Mouse (Mus musculus): ENCODE results near the gene Caap1. TPM values are rescaled to one million over a fixed set of nuclear protein-coding genes. Genes with fewer than 3 reads are reported as not detected.
A peak's percentile ranks its signal among the peaks of the same experiment; 100 is the strongest.

Gene Caap1
- polyA plus RNA-seq, 1 experiment from 2014 or later, result 11.1 TPM

DNA sequence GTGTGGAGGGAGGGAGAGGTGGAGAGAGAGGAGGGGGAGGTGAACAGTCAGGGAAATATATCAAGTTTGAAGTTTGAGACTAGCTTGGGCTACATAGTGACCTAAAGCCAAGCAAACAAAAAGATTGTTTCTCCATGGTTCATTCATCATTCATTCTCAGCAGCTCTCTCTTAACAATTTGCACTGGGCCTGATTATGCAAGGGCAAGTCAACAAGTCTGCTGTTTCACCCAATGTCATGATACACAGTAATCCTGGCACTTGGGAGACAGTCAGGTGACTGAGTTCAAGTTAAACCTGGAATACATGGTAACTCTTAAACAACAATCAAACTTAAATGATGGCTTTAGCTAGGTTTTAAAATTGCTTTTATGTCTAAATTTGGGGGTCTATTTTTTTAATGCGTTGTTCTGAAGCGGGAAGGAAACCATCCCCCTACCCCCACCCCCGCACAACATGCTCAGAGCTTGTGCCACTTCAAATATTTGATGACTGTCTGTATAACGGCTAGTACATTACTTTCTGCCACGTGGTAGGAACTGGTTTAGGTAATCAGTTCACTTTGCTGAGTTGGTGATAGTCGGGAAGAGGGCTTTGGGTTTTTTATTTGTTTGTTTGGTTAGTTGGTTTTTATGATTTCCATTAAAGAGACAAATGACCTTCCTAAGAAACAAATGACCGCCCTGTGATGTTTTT, 5.5 kb upstream of the Caap1 start:
- H3K27ac ChIP-seq (replicated peaks), result no peak overlapping the region
- 69% methylated on average over 7 of the region's 7 CpGs for WGBS

DNA sequence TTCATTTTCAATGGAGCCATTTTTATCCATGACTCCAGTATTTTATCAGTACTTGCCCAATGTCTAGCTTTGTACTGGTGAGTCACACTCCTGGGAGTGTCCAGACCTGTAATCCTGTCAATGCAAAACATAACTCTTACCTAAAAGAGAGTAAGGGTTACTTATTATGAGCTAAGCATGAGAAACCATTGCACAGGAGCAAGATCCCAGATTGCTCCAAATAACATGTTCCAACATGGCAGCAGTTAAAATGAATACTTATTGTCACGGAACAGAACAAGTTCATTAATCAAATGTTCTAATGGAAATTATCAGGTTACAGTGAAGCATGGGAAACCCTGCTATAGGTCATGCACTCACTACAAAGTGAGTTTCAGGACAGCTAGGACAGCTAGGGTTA, 3.7 kb upstream of the Caap1 start:
- no peaks in the 10 kb centered on the region for H3K27me3 ChIP-seq (replicated peaks)
- no peak overlapping the region for H3K9ac ChIP-seq
- no peak overlapping the region for H3K27ac ChIP-seq (replicated peaks)
- 72% methylated on average over 1 of the region's 1 CpGs for WGBS
- no peak overlapping the region for H3K4me2 ChIP-seq
- H3K9me3 ChIP-seq, result no peaks in the 10 kb centered on the region
- no peaks in the 10 kb centered on the region for H3K36me3 ChIP-seq
- no peak overlapping the region for H3K4me3 ChIP-seq
- no peak for ATAC-seq (ENCODE audit: extremely low read depth, insufficient number of reproducible peaks, low FRiP score, low TSS enrichment)
- peaks cover 5% of the 10 kb centered on the region for H3K4me1 ChIP-seq

More for the DNA sequence above, 5.5 kb upstream of the Caap1 start:
- H3K9ac ChIP-seq, result no peak overlapping the region
- H3K27me3 ChIP-seq (replicated peaks), result no peaks in the 10 kb centered on the region
- no peak overlapping the region for H3K4me2 ChIP-seq
- no peak overlapping the region for H3K4me3 ChIP-seq
- no peaks in the 10 kb centered on the region for H3K4me1 ChIP-seq
- no peak for ATAC-seq (ENCODE audit: extremely low read depth, insufficient number of reproducible peaks, low FRiP score, low TSS enrichment)
- peaks cover 6% of the 10 kb centered on the region for H3K36me3 ChIP-seq
- H3K9me3 ChIP-seq, result no peaks in the 10 kb centered on the region

- Histone ChIP-seq H3K4me3 (no peak overlapping the region), H3K4me2 (no peak overlapping the region), H3K36me3 (no peaks in the 10 kb centered on the region), H3K4me1 (peaks cover 10% of the 10 kb centered on the region), H3K9me3 (no peaks in the 10 kb centered on the region), H3K9ac (no peak overlapping the region), H3K27ac (replicated peaks) (no peak overlapping the region), H3K27me3 (replicated peaks) (no peaks in the 10 kb centered on the region)
- ATAC-seq (ENCODE audit: extremely low read depth, insufficient number of reproducible peaks, low FRiP score, low TSS enrichment), result no peak
- 66% methylated on average over 2 of the region's 2 CpGs for WGBS
Observed at GRCm38 (mm10) chr4:94559266-94559665, 2.7 kb upstream of the Caap1 start.

DNA sequence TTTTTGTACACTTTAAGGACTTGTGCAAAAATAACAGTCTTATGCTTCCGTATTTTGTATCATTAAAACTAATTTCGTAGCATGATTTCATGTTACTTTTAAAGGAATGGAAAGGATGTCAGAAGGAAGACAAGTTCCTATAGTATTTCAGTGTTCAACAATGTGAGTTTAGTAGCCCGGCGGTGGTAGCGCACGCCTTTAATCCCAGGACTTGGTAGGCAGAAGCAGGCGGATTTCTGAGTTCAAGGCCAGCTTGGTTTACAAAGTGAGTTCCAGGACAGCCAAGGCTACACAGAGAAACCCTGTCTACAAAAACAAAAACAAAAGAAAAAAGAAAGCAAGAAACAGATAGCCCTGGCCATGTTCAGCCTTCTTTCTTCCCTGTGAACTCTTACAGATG, 549 bp upstream of the Caap1 start:
- no peaks in the 10 kb centered on the region for H3K27me3 ChIP-seq (replicated peaks)
- H3K4me2 ChIP-seq, result peak overlapping the region; percentile 75
- 79% methylated on average over 7 of the region's 7 CpGs for WGBS
- H3K36me3 ChIP-seq, result no peaks in the 10 kb centered on the region
- peak overlapping the region; percentile 73; the same call in 1 of the 2 replicates for H3K27ac ChIP-seq (replicated peaks)
- H3K9me3 ChIP-seq, result no peaks in the 10 kb centered on the region
- ATAC-seq (ENCODE audit: extremely low read depth, insufficient number of reproducible peaks, low FRiP score, low TSS enrichment), result no peak
- peak overlapping the region; percentile 81 for H3K4me3 ChIP-seq
- H3K9ac ChIP-seq, result no peak overlapping the region
- H3K4me1 ChIP-seq, result peaks cover 10% of the 10 kb centered on the region

GRCm38 (mm10) chr4:94554955-94555494, 1.6 kb downstream of the Caap1 start:
- Histone ChIP-seq H3K36me3 (peaks cover 2% of the 10 kb centered on the region; the same call in 1 of the 2 replicates), H3K4me3 (peak overlapping the region; percentile 81), H3K27ac (replicated peaks) (no peak overlapping the region), H3K9ac (no peak overlapping the region), H3K4me1 (peaks cover 10% of the 10 kb centered on the region), H3K4me2 (peak overlapping the region; percentile 75), H3K9me3 (no peaks in the 10 kb centered on the region), H3K27me3 (replicated peaks) (no peaks in the 10 kb centered on the region)
- no peak for ATAC-seq (ENCODE audit: extremely low read depth, insufficient number of reproducible peaks, low FRiP score, low TSS enrichment)
- WGBS, result 80% methylated on average over 5 of the region's 5 CpGs

- whole genome bisulfite sequencing, result 81% methylated on average over 7 of the region's 7 CpGs
- no peak for ATAC-seq (ENCODE audit: extremely low read depth, insufficient number of reproducible peaks, low FRiP score, low TSS enrichment)
- H3K4me3 ChIP-seq, result no peak overlapping the region
Observed at GRCm38 (mm10) chr4:94544321-94544720, 12.3 kb downstream of the Caap1 start.

DNA sequence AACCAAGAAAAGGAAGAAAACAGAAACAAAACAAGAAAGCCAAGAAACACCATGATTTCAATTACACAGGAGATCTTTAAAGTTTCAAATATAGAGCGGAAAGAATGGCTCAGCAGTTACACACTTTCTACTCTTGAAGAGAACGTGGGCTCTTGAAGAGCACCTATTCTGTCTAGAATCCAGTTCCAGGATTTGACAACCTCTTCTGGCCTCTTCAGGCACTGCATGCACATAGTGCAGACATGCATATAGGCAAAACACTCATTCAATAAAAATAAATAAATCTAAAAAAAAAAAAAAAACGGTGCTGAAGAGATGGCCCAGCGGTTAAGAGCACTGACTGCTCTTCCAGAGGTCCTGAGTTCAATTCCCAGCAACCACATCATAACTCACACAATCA, 13.6 kb downstream of the Caap1 start:
- no peaks in the 10 kb centered on the region for H3K9me3 ChIP-seq
- ATAC-seq (ENCODE audit: extremely low read depth, insufficient number of reproducible peaks, low FRiP score, low TSS enrichment), result no peak
- H3K4me2 ChIP-seq, result no peak overlapping the region
- no peak overlapping the region for H3K9ac ChIP-seq
- 84% methylated on average over 4 of the region's 4 CpGs for whole genome bisulfite sequencing
- H3K4me3 ChIP-seq, result no peak overlapping the region
- H3K27me3 ChIP-seq (replicated peaks), result no peaks in the 10 kb centered on the region
- H3K4me1 ChIP-seq, result no peaks in the 10 kb centered on the region
- peaks cover 65% of the 10 kb centered on the region for H3K36me3 ChIP-seq
- no peak overlapping the region for H3K27ac ChIP-seq (replicated peaks)

More at GRCm38 (mm10) chr4:94544321-94544720, 12.3 kb downstream of the Caap1 start:
- H3K4me1 ChIP-seq, result no peaks in the 10 kb centered on the region
- H3K9me3 ChIP-seq, result no peaks in the 10 kb centered on the region
- H3K9ac ChIP-seq, result no peak overlapping the region
- no peak overlapping the region for H3K4me2 ChIP-seq
- H3K27ac ChIP-seq (replicated peaks), result no peak overlapping the region
- H3K36me3 ChIP-seq, result peaks cover 56% of the 10 kb centered on the region
- no peaks in the 10 kb centered on the region for H3K27me3 ChIP-seq (replicated peaks)

GRCm38 (mm10) chr4:94533205-94533604, 23.4 kb downstream of the Caap1 start:
- H3K4me2 ChIP-seq, result no peak overlapping the region
- ATAC-seq (ENCODE audit: extremely low read depth, insufficient number of reproducible peaks, low FRiP score, low TSS enrichment), result no peak

GRCm38 (mm10) chr4:94529448-94529847, 27.1 kb downstream of the Caap1 start:
- 92% methylated on average over 1 of the region's 1 CpGs for WGBS
- H3K4me3 ChIP-seq, result no peak overlapping the region
- H3K27me3 ChIP-seq (replicated peaks), result no peaks in the 10 kb centered on the region
- no peak overlapping the region for H3K9ac ChIP-seq
- H3K27ac ChIP-seq (replicated peaks), result no peak overlapping the region
- H3K4me1 ChIP-seq, result no peaks in the 10 kb centered on the region
- ATAC-seq (ENCODE audit: extremely low read depth, insufficient number of reproducible peaks, low FRiP score, low TSS enrichment), result no peak
- H3K4me2 ChIP-seq, result no peak overlapping the region
- H3K9me3 ChIP-seq, result no peaks in the 10 kb centered on the region
- 0 out of 2 replicates have a peak, but pooled peaks cover 3% of the 10 kb centered on the region for H3K36me3 ChIP-seq

More at GRCm38 (mm10) chr4:94533205-94533604, 23.4 kb downstream of the Caap1 start:
- H3K4me1 ChIP-seq, result no peaks in the 10 kb centered on the region
- peaks cover 21% of the 10 kb centered on the region for H3K36me3 ChIP-seq
- no peak overlapping the region for H3K9ac ChIP-seq
- H3K27me3 ChIP-seq (replicated peaks), result no peaks in the 10 kb centered on the region
- no peak overlapping the region for H3K27ac ChIP-seq (replicated peaks)
- no peak overlapping the region for H3K4me3 ChIP-seq
- H3K9me3 ChIP-seq, result no peaks in the 10 kb centered on the region

DNA sequence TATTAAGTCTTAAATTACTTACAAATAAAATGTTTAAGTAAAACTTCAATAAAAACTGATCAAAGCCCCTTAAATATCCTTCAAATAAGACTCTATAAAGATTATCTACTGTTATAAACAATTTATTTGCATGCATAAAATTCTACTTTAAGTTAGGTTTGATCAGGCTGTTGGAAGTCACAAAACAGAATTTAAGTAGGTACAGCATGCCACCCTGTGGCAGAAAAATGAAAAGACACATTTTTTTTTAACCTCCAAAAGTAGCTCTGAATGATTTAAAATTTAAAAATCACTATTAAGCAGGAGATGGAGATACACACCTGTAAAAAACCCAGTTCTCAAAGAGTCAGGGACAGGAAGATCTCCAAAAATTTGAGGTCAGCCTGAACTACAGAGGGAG, 33.3 kb downstream of the Caap1 start:
- H3K27me3 ChIP-seq (replicated peaks), result no peaks in the 10 kb centered on the region
- H3K36me3 ChIP-seq, result 0 out of 2 replicates have a peak, but pooled peaks cover 3% of the 10 kb centered on the region
- H3K27ac ChIP-seq (replicated peaks), result no peak overlapping the region
- no peak for ATAC-seq (ENCODE audit: extremely low read depth, insufficient number of reproducible peaks, low FRiP score, low TSS enrichment)
- no peaks in the 10 kb centered on the region for H3K4me1 ChIP-seq
- H3K9ac ChIP-seq, result no peak overlapping the region
- H3K4me2 ChIP-seq, result no peak overlapping the region
- no peak overlapping the region for H3K4me3 ChIP-seq
- no peaks in the 10 kb centered on the region for H3K9me3 ChIP-seq

DNA sequence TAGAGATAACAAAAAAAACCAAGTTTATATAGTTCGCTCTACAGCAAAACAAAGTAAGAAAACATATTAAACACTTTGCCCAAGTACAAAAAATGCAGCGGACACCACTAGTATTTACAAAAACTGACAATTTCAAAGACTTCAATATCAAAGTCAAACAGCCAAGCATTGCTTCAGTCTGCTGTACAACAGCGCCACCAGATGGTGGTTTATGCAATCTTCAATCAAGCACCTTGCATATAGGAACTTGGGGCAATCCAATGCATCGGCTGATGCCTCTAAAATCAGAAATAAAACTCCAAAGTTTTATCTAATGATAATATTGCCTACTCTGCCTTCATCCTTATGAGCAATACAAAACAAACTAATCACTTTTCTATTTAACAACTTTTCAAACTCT, 39.0 kb downstream of the Caap1 start:
- H3K36me3 ChIP-seq, result peaks cover 12% of the 10 kb centered on the region
- H3K27me3 ChIP-seq (replicated peaks), result no peaks in the 10 kb centered on the region
- no peaks in the 10 kb centered on the region for H3K9me3 ChIP-seq
- ATAC-seq (ENCODE audit: extremely low read depth, insufficient number of reproducible peaks, low FRiP score, low TSS enrichment), result no peak
- H3K9ac ChIP-seq, result no peak overlapping the region
- no peak overlapping the region for H3K4me3 ChIP-seq
- 63% methylated on average over 4 of the region's 4 CpGs for WGBS
- no peaks in the 10 kb centered on the region for H3K4me1 ChIP-seq
- no peak overlapping the region for H3K4me2 ChIP-seq
- no peak overlapping the region for H3K27ac ChIP-seq (replicated peaks)

DNA sequence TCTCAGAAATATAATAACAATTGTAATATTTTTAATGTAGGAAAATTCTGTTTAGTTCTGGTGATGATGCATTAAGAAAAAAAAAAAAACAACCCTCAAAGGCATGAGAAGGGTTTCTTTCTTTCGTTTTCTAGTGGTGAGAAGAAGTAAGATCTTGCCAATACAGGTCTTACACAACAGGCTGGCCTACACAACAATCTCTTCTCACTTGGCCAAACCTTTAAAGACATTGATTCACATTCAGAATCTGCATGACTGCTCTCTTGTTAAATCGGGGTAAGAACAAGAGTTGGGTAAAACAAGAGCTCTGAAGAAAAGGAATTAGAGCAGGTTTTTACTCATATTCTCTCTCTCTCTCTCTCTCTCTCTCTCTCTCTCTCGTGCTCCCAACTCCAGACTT, 41.2 kb downstream of the Caap1 start:
- Histone ChIP-seq H3K4me3 (no peak overlapping the region), H3K4me2 (no peak overlapping the region), H3K9me3 (no peaks in the 10 kb centered on the region), H3K9ac (no peak overlapping the region), H3K27ac (replicated peaks) (no peak overlapping the region), H3K27me3 (replicated peaks) (no peaks in the 10 kb centered on the region), H3K36me3 (peaks cover 25% of the 10 kb centered on the region), H3K4me1 (no peaks in the 10 kb centered on the region)
- WGBS, result 85% methylated on average over 3 of the region's 3 CpGs
- no peak for ATAC-seq (ENCODE audit: extremely low read depth, insufficient number of reproducible peaks, low FRiP score, low TSS enrichment)
